Mouse (Mus musculus): ENCODE measurements around the gene Cyth1.

DNA sequence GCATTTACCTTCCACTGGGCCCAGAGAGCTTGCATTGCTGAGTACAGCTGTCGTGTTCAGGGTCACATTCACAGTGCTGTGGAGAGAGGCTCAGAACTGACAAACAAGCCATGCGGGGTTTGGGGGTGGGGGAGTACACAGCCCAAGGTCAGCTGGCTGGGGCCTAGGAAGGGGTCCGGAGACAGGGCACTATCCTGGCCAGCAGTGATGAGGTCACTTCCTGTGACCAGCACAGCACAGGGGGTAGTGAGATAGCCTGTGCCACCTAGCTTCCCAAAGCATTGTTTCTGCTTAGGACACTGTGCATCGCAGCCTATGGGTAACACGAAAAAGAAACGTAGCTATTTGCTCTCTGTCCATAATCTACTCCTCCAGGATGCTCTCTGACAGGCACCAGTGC, 87.2 kb downstream of the Cyth1 start:
- TF ChIP-seq CTCF (IDR thresholded peaks at IDR 0.05; ENCODE audit: extremely low read depth, insufficient read depth, insufficient read length, insufficient replicate concordance) (no peak), POLR2A (IDR thresholded peaks at IDR 0.05; ENCODE audit: low read depth, low read length) (no peak)
